Mouse (Mus musculus) 3134 (cell line): ENCODE results near the gene Meaf6.

Source experiments
- DNase-seq: peaks from one replicate; pipeline ENCODE4 v3.0.0-alpha.2; 2011; ENCODE audit warnings: low spot score; ENCODE audit not compliant: insufficient read length; ENCODE audit errors: extremely low read depth

The Meaf6 gene

GRCm38 (mm10) chr4:125115081-125115480 is 30.1 kb downstream of the Meaf6 start:
- no peak for DNase-seq

DNA sequence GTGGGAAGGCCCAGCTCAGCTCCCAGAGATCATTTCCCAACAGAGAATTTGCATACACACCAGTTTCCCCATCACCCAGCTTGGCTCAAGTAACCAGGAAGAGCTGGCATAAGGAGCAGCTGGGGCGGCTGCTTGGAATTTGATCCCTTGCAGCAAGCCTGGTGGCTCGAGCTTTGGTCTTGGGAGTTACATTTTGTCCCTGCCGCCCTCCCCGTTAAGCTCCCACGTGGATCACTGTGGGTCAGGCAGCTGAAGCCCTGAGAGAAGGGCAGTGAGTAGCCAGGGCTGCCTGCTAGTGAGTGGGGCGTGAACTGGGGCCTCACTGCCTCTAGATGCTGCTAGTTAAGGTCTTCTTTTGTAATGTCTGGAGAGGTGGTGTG is 30.8 kb downstream of the Meaf6 start:
- peak; percentile 79 for DNase-seq

DNA sequence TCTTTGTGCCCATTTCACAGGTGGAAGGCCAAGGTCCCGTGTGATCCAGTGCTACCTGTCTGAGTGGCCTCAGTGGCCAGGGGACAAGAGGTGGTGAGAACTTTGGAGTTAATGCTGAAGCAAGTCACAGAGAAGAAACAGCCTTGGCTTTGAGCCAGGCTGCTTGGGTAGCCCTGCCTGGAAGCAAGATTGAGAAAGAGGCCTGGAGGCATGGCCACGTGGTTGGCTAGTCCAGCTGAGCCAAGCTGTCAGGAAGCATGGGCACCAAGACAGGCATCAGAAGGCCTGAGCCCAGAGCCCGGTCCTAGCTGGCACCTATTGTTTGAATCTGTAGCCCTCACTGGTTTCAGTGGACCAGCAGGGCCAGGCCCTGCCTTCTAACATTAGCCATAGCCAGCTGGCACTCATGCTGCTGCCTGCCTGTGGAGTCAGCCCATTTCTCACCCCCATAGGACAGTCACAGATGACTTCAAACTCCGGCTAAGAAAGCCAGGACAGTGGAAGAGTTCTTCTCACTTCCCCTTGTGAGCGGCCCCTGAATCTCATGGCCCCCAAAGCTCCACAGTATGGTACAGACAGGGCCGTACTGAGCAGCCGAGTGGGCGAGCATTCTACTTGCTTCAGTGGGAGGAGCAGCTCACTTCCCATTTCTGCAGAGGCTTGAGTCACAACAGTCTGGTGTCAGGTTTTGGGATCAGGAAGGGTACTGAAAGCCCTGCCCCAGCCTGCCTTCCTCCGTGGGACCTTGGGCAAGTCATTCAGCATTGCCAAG is 31.3 kb downstream of the Meaf6 start:
- peak; percentile 80 for DNase-seq

DNA sequence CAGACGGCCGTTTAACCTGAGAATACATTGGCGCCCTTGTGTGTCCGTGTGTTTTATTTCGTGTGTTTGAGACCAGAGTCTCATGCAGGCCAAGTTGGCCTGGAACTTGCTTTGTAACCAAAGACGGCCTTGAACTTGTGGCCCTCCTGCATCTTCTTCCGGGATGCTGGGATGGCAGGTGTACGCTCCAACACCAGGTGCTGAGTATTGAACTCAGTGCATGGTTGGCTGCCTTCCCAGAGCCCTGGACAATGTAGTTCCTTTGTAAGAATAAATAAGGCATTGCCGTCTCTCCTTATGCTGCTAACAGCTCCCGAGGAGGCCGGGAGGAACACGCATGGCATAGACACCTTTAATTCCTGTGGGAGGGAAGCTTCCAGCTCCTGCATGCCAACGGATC is 32.0 kb downstream of the Meaf6 start:
- no peak for DNase-seq

- DNase-seq, result no peak
These were observed 33.0 kb downstream of the Meaf6 start for GRCm38 (mm10) chr4:125117902-125118320.

GRCm38 (mm10) chr4:125119070-125119469 is 34.1 kb downstream of the Meaf6 start:
- DNase-seq, result peak; percentile 28

- DNase-seq, result no peak
These were observed 34.8 kb downstream of the Meaf6 start for GRCm38 (mm10) chr4:125119721-125120120.

- DNase-seq, result peak; percentile 91
These were observed 37.7 kb downstream of the Meaf6 start for GRCm38 (mm10) chr4:125122431-125123278.

DNA sequence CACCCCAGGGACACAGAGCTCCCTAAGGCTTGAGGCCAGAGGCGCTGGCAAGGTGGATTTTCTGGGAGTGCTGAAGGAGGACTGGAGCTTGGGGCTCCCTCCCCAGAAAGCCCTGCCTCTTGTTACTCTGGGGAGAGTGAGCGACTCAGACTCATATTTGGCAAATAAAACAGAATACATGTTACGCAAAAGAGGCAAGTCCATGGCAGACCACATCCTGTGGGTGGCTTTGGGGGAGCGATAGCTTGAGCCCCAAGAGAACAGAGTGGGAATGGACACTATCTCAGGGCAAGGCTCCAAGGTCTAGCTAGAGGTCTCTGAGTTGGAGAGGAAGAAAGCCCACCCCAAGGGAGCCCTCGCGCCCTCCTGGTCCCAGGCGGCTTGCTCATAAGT is 38.3 kb downstream of the Meaf6 start:
- DNase-seq, result peak; percentile 72

DNA sequence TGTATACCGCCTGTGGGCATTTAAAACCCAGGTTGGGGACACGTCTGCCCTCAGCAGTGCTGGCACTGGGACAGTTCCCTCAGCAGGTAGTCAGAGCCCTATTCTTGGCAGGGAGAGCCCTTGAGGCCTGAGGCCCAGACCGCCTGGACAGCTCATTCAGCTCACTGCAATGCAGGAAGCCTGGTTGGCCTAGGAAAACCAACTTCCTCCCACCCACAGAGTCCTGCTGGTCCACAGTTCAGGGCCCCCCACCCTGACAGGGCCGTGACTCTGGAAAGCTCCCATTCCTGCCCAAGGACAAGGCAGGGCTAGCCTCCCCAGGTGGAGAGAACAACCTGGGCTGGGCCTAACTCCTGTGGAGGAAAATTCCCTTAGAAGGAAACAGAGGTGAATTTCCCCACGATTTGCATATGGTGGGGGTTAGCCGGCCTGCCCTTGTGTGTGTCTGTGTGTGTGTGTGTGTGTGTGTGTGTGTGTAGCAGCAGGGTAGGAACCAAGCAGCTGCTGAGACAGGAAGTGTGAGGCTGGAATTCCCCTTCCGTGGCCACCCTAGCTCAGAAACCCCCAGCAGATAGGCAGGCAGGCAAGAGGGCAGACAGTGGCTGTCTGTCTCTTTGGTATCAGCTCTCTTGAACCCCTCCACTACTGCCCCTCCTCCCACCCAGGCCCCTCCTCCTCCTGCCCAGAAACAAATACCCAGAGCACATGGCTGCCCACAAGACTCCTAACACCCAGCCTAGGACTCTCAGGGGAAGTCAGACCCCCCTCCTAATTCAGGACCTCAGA is 39.7 kb downstream of the Meaf6 start:
- DNase-seq, result peak; percentile 78

DNA sequence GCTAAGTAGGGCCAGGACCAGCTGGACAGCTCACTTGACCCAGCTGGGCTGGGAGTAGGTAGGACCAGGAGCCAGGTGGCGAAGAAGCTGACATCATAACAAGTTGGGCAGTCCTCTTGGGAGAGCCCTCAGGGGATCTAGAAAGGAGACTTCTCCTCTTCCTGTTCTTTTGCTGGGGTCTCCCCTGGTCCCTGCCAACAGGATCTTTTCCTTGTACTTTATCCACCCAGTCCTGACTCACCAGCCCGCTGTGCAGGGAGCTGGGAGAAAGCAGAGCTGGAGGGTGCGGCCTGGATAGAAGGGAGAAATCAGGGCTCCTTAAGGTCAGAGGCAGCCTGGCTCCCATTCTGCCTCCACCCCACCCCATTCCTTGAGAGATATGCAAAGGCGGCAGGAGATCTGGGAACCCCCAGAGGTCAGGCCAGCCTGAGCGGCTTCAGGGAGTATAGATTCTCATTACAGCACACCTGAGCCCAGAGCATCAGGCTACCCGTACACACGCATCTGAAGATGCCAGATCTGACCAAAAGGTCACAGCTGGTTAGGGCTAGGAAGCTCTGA is 40.5 kb downstream of the Meaf6 start:
- DNase-seq, result peak; percentile 50

DNA sequence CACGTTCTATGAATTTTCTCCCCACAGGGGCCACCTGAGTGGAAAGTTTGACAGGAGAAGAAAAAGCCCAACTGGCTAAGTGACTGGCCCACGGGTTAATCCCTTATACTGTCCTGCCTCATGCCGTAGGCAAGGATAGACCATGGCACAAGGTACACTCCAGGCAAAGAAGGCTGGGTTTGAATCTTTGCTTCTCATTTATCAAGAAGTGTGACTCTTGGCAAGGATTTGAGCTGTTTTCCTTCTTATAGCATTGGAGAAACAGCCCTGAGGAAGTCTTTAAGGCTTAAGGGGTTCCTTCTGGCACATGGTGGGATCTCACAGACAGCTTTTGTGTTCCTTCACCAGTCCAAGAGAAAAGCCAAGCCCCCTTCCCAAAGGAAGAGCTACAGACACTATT is 41.3 kb downstream of the Meaf6 start:
- DNase-seq, result no peak

DNA sequence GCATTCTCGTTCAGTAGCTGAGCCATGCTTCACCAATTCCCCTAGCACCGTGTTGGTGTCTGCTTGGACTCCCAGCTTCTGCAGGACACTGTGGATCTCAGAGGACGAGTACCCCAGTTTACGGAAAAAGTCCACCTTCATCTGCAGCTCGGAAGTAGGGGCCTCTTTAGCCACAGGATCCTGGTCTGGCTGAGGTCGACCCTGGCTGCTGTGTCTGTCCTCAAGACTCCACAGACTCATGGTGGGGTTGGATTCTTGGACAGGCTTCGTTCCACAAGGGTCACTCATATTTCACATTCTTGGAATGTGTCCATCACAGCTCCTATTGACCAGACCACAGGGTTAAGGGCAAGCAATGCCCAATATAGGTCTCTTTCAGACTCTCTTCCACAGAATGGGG is 41.8 kb downstream of the Meaf6 start:
- no peak for DNase-seq

DNA sequence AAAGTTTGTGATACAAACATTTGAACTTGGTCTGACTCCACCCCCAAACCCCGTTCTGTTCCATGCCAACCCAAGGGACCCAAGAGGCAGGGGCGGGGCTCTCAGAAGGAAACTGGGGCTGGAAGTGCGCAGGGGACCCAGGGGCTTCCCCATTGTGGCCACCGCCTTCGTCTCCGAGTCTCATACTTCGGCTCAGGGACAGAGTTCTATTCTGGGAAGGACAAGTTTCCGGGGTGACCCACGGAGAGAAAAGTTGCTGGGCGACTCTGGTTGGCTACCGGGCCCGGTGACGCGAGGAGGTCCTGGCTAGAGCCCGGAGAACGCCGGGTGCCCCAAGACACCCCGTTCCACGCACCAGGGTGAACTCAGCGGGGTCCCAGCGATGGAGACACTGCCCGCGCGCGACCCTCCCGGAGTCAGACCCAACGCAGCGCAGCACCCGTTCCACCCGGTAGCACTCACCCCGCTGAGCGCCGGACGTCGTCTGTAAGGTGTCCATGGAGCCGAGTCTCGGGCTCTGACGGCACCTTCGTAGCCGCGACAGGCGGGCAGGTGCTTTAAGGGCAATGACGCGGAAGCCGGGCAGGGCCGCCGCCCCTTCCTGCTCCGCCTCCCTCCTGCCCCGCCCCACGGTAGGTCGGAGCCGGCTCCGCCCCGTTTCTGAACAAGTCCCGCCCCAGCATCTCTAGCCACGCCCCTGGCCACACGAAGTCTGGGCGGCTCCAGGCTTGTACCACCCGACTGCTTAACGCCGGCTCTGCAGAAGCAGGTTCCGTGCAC is 42.6 kb downstream of the Meaf6 start, which contains the start of gene Zc3h12a:
Gene Zc3h12a (minus strand): TSS at position 536 of the 780 bp plus-strand sequence.
- DNase-seq, result peak; percentile 92

- DNase-seq, result peak; percentile 70
These were observed 46.6 kb downstream of the Meaf6 start for GRCm38 (mm10) chr4:125131493-125131892.

DNA sequence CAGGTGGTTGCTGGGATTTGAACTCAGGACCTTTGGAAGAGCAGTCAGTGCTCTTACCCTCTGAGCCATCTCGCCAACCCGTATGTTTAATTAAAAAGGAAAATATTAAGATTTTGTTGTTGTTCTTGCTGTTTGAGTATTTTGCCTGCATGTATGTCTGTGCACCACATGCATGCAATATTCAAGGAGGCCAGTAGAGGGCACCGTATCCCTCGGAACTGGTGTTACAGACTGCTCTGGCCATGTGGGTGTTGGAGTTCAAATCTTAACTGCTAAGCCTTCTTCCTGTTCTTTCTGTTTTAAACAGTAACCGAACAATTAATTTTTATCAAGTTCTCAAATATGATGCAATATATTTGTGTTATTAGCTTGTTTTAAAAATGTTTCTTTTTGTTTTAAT is 47.5 kb downstream of the Meaf6 start:
- DNase-seq, result peak; percentile 47

DNA sequence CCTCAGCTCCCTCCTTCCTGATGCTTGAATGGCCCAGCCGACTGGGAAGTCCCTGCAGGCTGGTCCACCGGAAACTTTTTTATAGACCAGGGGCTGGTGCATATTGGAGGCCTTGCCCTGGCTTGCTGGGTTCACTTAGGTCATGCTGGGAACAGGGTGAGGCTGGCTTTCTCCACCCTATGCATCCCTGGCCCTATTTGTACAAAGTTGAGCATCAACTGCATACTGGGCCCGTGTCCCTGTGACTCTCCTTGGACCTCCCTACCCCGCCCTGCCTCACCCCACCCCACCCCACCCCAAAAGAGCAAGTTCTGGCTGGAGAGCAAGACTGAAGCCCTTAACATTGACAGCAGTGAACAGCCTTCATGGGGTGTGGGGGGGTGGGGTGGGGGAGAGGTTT is 49.3 kb downstream of the Meaf6 start:
- no peak for DNase-seq

- no peak for DNase-seq
These were observed 49.7 kb downstream of the Meaf6 start for GRCm38 (mm10) chr4:125134631-125135030.

- no peak for DNase-seq
These were observed 50.3 kb downstream of the Meaf6 start for GRCm38 (mm10) chr4:125135076-125135855.
